Mouse (Mus musculus) CH12.LX (cell line): ENCODE measurements at regions not wholly inside any gene's neighbourhood (a gene's known extent, or its start where the extent isn't known, plus 50 kb on each side); places are given as distances from the start of the nearest gene placed in this dataset.

Source experiments
- DNase-seq: peaks from one replicate; pipeline ENCODE4 v3.0.0-alpha.2; 2013; ENCODE audit errors: extremely low read depth
- H3K27ac ChIP-seq: 2 replicates; pipeline ENCODE4 v1.5.1; 2012; ENCODE audit warnings: low read depth, mild to moderate bottlenecking, control low read depth, moderate library complexity; ENCODE audit not compliant: insufficient read depth
- H3K27me3 ChIP-seq: replicated peaks from 2 replicates; pipeline ENCODE3; 2012; ENCODE audit warnings: inconsistent platforms
- H3K36me3 ChIP-seq, 2 experiments: replicated peaks in 1 of 2; 2 replicates each; pipeline versions ENCODE3 to v1.6.1; 2012; ENCODE audit warnings: inconsistent platforms in 1 of 2, low read length in 1 of 2, mild to moderate bottlenecking in 1 of 2, mixed read lengths in 1 of 2, moderate library complexity in 1 of 2; ENCODE audit not compliant: control insufficient read depth in 1 of 2, insufficient read depth in 1 of 2
- H3K4me1 ChIP-seq, 2 experiments: 2 replicates each; pipeline ENCODE4 v1.6.1; 2012; ENCODE audit warnings: inconsistent platforms in 1 of 2, moderate library complexity in 1 of 2; ENCODE audit not compliant: insufficient read depth in 2 of 2, control insufficient read depth in 1 of 2
- H3K4me2 ChIP-seq: 2 replicates; pipeline ENCODE4 v1.6.1; 2012; ENCODE audit warnings: low read depth, mild to moderate bottlenecking, control low read depth; ENCODE audit not compliant: poor library complexity, insufficient read depth, severe bottlenecking
- H3K4me3 ChIP-seq, 3 experiments: fragments of 150-350 bp in 1 of 3; sonication (generic) in 1 of 3; replicated peaks in 1 of 3; 2 replicates each; pipeline versions ENCODE3 to v1.5.1; 2011 to 2012; ENCODE audit warnings: low read depth in 2 of 3, low read length in 2 of 3, mild to moderate bottlenecking in 2 of 3, moderate library complexity in 2 of 3, control low read depth in 1 of 3, improper control_type of control experiment in 1 of 3, inconsistent platforms in 1 of 3, mixed read lengths in 1 of 3; ENCODE audit not compliant: poor library complexity in 1 of 3
- H3K79me2 ChIP-seq: replicated peaks from 2 replicates; pipeline ENCODE4 v1.6.1; 2012; ENCODE audit warnings: mild to moderate bottlenecking, moderate library complexity; ENCODE audit not compliant: control insufficient read depth, poor library complexity, insufficient read depth, severe bottlenecking; ENCODE audit errors: extremely low read depth
- H3K9ac ChIP-seq: 2 replicates; pipeline ENCODE4 v1.6.1; 2012; ENCODE audit warnings: low read depth, mild to moderate bottlenecking, control low read depth, moderate library complexity; ENCODE audit not compliant: insufficient read depth
- H3K9me3 ChIP-seq: replicated peaks from 2 replicates; pipeline ENCODE3; 2012; ENCODE audit warnings: low read length, inconsistent platforms, mixed read lengths
- ELF1 ChIP-seq: IDR thresholded peaks from 2 replicates; pipeline ENCODE4 v1.6.1; 2014; ENCODE audit warnings: low read depth, mild to moderate bottlenecking, inconsistent platforms, low read length, improper control_type of control experiment
- ETS1 ChIP-seq: conservative IDR thresholded peaks from 2 replicates; pipeline ENCODE4 v1.6.1; 2012; ENCODE audit warnings: low read depth, mild to moderate bottlenecking, inconsistent platforms, low read length, improper control_type of control experiment, moderate library complexity
- GABPA ChIP-seq: IDR thresholded peaks from 2 replicates; pipeline ENCODE4 v1.6.1; 2012; ENCODE audit warnings: low read depth, low read length, improper control_type of control experiment, inconsistent platforms; ENCODE audit not compliant: insufficient replicate concordance
- MYC ChIP-seq: IDR thresholded peaks from 2 replicates; pipeline ENCODE4 v1.6.1; 2011; ENCODE audit warnings: low read depth, mild to moderate bottlenecking, improper control_type of control experiment, low read length
- RAD21 ChIP-seq: IDR thresholded peaks from 2 replicates; pipeline ENCODE4 v1.6.1; 2011; ENCODE audit warnings: low read depth, mild to moderate bottlenecking, low read length, improper control_type of control experiment, moderate library complexity
- TBP ChIP-seq: conservative IDR thresholded peaks from 2 replicates; pipeline ENCODE4 v1.6.1; 2011; ENCODE audit warnings: low read depth, low read length, improper control_type of control experiment
- TCF12 ChIP-seq: IDR thresholded peaks from 2 replicates; pipeline ENCODE4 v1.6.1; 2014; ENCODE audit warnings: low read depth, mild to moderate bottlenecking, inconsistent platforms, low read length, improper control_type of control experiment
- UBTF ChIP-seq: IDR thresholded peaks from 2 replicates; pipeline ENCODE4 v1.6.1; 2012; ENCODE audit warnings: low read depth, mild to moderate bottlenecking, inconsistent platforms, low read length, improper control_type of control experiment, moderate library complexity
- USF2 ChIP-seq: conservative IDR thresholded peaks from 2 replicates; pipeline ENCODE4 v1.6.1; 2011; ENCODE audit warnings: low read depth, low read length, improper control_type of control experiment
- ZC3H11A ChIP-seq: IDR thresholded peaks from 2 replicates; pipeline ENCODE4 v1.6.1; 2012; ENCODE audit warnings: low read depth, mild to moderate bottlenecking, inconsistent platforms, low read length, improper control_type of control experiment
- dilution Hi-C: fragments of 300-500 bp; cut with MboI; formaldehyde crosslinking; loops from 2 replicates; pipeline ENCODE4 v1.14.3; 2020; ENCODE audit warnings: low sequenced_read_pairs; ENCODE audit not compliant: extremely low pct_unique_long_range_greater_than_20kb, extremely low pct_ligation_motif_present
- in situ Hi-C: fragments of 300-500 bp; cut with MboI; formaldehyde crosslinking; loops from 3 replicates; pipeline ENCODE4 v1.14.3; 2019; ENCODE audit warnings: low sequenced_read_pairs, low pct_ligation_motif_present, low pct_unique_long_range_greater_than_20kb, mixed read lengths

DNA sequence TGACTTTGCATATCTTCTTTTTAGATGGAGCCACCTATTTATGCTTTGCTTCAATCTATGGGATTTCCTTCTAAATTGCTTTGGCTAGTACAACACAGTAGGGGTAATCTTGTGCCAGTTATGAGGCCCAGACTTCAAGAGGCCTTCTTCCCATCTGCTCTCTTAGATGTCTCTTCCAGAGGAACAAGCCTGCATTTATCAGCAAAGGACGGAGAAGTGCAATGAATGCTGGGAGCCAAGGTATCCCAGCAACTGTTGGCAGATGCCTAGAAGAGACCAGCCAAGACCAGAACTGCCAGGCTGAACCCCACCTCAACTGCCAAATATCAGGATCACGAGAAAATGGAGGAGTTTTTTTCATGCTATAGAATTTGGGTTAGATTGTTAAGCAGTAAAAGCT lies 209.2 kb downstream of the Ascl1 start:
- in situ Hi-C loops = no loop called here
- Histone ChIP-seq H3K4me1 (no peaks in the 10 kb centered on the region), H3K27ac (no peak overlapping the region), H3K9ac (no peak overlapping the region), H3K79me2 (no peaks in the 10 kb centered on the region), H3K4me2 (no peak overlapping the region), H3K36me3 (no peaks in the 10 kb centered on the region), H3K9me3 (no peaks in the 10 kb centered on the region), H3K27me3 (no peaks in the 10 kb centered on the region)
- dilution Hi-C loops = no loop called here
- DNase-seq = no peak
- TF ChIP-seq GABPA (no peak), ZC3H11A (no peak), ELF1 (no peak), ETS1 (no peak), RAD21 (no peak), UBTF (no peak), TBP (no peak), TCF12 (no peak), MYC (no peak), USF2 (no peak)
- TF ChIP-seq, all 38 proteins: peak for 0
- H3K4me3 ChIP-seq = no peak overlapping the region
